Mouse (Mus musculus): Measurements from ENCODE around the gene Zfp14. TPM values are rescaled to one million over a fixed set of nuclear protein-coding genes. Genes with fewer than 3 reads are reported as not detected.

The Zfp14 gene
- total RNA-seq, 2 experiments from 2014 or later, result 7.6 to 7.7 TPM

DNA sequence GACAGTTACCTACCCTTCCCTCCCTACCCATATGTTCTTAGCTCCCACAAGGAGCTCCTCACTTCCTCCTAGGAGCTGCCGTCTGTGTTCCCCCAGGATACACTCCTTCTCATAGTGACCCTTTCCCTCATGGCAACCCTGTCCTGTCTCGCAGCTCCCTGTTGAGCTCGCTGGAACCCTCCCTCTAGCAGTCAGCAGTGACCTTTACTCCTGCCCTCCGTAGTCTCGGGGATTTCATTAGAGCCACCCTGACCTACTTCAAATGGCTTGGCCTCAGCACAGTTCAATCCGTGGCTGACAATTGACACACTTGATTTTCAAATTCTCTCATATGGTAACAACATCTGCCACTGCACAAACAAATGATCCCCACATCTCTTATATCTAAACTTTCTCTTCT lies 20.5 kb downstream of the Zfp14 start:
- DNase-seq (ENCODE audit: low spot score in 2 of 2), result no peak

DNA sequence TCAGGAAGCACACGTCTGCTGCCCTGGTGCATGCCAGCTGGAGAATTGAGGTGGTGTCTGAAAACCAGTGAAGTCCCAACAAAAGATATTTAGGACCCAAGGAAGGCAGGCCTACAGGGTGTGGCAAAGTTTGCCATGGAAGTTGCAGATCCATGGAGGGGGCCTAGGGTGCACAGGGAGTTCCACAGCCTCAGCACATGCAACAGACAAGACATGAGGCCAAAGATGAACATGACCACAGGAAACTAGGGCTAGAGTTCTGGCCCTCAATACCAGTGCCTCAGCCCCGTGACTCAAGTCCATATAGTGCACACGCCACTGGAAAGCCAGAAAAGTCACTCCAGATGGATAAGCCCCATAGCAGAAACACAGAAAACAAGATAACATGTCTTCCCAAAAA lies 22.6 kb downstream of the Zfp14 start:
- DNase-seq (ENCODE audit: low spot score in 2 of 2), result no peak

GRCm38 (mm10) chr7:30027331-30027730 lies 23.8 kb downstream of the Zfp14 start:
- DNase-seq (ENCODE audit: low spot score in 2 of 2), result no peak

DNA sequence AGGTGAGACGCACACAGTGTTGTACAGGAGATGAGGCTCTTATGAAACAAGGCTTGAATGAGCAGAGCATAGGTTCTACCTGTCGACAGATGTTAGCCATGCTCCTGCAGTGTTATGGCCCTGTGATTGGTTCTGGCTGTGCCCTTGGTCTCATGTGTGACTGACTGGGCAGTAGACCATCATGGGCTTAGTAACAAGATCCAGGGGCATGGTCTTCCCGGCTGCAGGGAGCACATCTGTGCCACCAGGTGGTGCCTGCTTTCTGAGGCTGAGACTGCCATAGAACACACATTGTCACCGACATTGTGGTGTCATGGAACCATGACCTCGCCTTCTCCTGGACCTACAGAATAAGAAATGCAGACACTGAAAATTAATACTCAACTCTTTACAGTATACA lies 25.8 kb downstream of the Zfp14 start:
- no peak for DNase-seq (ENCODE audit: low spot score in 2 of 2)

GRCm38 (mm10) chr7:30023800-30024199 lies 27.4 kb downstream of the Zfp14 start:
- DNase-seq (ENCODE audit: low spot score in 2 of 2), result no peak

DNA sequence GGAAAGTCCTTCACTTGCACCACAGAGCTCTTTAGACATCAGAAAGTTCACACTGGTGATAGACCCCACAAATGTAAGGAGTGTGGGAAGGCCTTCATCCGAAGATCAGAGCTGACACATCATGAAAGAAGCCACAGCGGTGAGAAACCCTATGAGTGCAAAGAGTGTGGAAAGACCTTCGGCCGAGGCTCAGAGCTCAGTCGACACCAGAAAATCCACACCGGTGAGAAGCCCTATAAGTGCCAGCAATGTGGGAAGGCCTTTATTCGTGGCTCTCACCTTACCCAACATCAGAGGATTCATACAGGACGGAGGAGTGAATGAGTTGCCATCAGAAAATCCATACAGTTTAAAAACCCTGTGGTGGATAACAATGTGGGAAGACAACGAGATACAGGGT lies 27.9 kb downstream of the Zfp14 start:
- no peak for DNase-seq (ENCODE audit: low spot score in 2 of 2)

DNA sequence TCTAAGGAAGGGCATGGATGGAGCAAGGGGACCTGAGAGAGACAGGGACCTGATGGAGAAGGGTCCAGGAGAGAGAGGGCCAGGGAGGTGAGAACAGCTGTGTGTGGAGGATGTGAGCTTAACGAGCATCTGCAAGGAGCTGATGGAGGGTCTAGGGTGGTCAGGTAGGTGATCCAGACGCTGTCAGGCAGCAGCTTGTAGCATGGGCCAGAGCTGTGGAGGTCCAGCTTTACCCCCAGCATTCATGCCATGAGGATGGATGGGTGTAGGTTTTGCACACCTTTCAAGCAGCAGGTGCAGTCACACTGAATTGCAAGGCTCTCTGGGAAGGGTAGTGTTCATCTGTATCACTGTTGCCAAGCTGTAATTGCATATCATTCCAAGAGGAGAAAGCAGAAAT lies 31.6 kb downstream of the Zfp14 start:
- no peak for DNase-seq (ENCODE audit: low spot score in 2 of 2)

GRCm38 (mm10) chr7:30017226-30017625 lies 34.0 kb downstream of the Zfp14 start:
- DNase-seq (ENCODE audit: low spot score in 2 of 2), result no peak

DNA sequence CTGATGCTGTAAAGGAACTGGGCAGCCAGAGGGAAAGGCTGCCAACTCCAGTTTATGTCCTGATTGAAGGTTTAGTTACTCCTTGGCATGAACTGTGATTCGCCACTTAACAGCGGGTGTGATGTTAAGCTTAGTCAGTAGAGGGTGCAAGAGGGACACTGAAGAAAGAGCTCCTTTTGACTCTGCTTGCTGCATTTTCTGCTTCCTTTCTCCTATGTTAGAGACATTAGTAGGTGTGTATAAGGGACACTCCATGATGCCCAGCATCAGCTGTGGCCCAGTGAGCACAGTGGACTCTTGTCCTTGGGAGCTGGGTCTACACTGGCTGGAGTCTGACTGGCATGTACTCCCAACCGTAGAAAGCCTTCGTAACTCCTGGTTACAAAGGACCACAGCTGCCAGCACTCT lies 38.2 kb downstream of the Zfp14 start:
- peak; percentile 63 to 69 for DNase-seq (ENCODE audit: low spot score in 2 of 2)

DNA sequence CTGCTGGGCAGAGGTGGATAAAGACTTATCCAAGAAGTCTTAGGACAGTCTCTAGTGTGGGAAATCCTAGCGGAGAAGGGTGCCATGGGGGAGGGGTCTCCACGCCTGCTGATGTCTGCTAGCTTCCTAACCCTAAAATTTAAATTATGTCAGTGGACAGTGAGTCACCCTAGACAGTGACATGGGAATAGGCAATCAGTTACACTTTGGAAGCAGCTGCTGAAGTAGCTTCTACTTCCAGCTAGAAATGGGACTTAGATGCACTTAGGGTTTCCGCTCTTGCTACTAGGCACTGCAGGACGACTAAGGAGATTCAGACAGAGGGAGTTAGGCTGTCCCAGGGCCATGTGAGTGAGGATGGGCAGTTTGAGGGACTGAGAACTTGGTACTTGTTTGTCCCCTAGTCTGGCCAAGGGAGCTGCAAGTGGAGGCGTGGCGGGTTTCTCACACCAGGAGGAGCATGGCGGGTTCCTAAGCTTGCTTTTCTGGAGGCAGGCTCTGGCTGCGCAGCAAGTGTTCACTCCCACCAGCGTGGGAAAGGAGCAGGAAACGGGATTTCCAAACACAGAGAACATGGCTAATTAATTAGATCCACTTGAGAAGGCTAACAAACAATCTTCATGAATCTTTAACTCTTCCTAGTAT lies 40.5 kb downstream of the Zfp14 start:
- DNase-seq (ENCODE audit: low spot score in 2 of 2), result peak; percentile 36 to 40

- DNase-seq (ENCODE audit: low spot score in 2 of 2), result peak; percentile 58 to 63
These were observed 41.7 kb downstream of the Zfp14 start for GRCm38 (mm10) chr7:30009321-30010085.

- DNase-seq (ENCODE audit: low spot score in 2 of 2), result no peak
These were observed 43.0 kb downstream of the Zfp14 start for GRCm38 (mm10) chr7:30008020-30008690.

GRCm38 (mm10) chr7:30007601-30008000 lies 43.6 kb downstream of the Zfp14 start:
- DNase-seq (ENCODE audit: low spot score in 2 of 2), result peak in 1 of 2 experiments; percentile 44

DNA sequence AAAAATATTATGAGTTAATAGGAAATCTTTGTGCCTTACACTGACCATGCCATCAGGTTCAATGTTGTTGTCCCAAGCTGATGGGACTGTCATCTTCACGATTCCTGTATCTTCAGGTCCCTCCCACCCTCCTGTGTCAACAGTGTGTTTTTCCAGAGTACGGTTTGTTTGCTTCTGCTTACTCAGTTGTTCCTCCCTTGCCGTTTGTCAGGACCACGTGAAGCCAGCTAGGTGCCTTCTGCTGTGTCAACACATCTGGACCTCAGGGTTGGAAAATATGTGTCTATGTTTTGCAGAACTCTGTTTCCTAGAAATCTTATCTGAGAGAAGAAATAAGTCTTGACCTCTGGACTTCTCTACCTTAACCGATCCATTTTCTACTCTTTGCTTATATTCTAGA lies 50.6 kb downstream of the Zfp14 start:
- no peak for DNase-seq (ENCODE audit: low spot score in 2 of 2)

DNA sequence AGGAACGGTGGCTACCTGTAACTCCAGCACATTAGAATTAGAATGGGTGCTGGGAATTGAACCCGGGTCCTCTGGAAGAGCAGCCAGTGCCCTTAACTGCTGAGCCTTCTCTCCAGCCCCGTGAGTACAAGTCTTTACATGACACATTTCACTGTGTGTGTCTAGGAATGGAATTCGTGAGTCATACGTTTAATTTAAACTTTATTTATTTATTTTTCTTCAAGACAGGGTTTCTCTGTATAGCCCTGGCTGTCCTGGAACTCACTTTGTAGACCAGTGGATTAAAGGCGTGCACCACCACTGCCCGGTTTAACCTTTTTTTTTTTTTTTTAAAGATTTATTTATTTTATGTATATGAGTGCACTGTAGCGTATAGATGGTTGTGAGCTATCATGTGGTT lies 56.0 kb downstream of the Zfp14 start:
- no peak for DNase-seq (ENCODE audit: low spot score in 2 of 2)

- no peak for DNase-seq (ENCODE audit: low spot score in 2 of 2)
These were observed 57.8 kb downstream of the Zfp14 start for GRCm38 (mm10) chr7:29993340-29993739.

GRCm38 (mm10) chr7:29992698-29993097 lies 58.5 kb downstream of the Zfp14 start:
- no peak for DNase-seq (ENCODE audit: low spot score in 2 of 2)

GRCm38 (mm10) chr7:29989031-29989430 lies 62.1 kb downstream of the Zfp14 start:
- no peak for DNase-seq (ENCODE audit: low spot score in 2 of 2)

DNA sequence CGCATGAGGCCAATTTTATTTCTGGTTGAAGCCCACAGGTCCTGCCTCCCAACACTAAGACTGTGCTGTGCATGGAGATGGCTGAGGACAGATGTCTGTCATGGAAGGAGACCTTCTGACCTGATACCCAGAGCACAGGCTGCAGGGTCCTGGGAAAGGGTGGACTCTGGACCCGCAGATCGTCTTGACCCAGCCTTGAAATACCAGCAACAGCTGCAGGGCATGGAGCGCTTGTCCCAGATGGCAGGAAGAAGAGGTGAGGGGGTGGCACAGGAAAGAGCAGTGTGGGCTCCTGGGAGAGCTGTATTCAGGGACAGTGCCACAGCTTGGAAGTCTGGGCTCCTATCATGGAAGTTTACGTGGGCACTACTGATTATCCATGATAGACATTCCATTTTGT lies 63.6 kb downstream of the Zfp14 start:
- DNase-seq (ENCODE audit: low spot score in 2 of 2), result no peak
